Mouse (Mus musculus) G1E (cell line): ENCODE results near the gene Smim24.

ENCODE experiments used
- CTCF ChIP-seq: IDR thresholded peaks from 2 replicates; pipeline ENCODE4 v1.5.1; 2012; ENCODE audit warnings: low read depth, low read length, inconsistent platforms, mixed read lengths
- GATA1 ChIP-seq: IDR thresholded peaks from 2 replicates; pipeline ENCODE4 v1.6.1; 2012; ENCODE audit warnings: borderline replicate concordance, low read length, inconsistent platforms, mixed read lengths
- TAL1 ChIP-seq: conservative IDR thresholded peaks from 2 replicates; pipeline ENCODE4 v1.6.1; 2012; ENCODE audit warnings: low read depth, low read length, inconsistent platforms, mixed read lengths

DNA sequence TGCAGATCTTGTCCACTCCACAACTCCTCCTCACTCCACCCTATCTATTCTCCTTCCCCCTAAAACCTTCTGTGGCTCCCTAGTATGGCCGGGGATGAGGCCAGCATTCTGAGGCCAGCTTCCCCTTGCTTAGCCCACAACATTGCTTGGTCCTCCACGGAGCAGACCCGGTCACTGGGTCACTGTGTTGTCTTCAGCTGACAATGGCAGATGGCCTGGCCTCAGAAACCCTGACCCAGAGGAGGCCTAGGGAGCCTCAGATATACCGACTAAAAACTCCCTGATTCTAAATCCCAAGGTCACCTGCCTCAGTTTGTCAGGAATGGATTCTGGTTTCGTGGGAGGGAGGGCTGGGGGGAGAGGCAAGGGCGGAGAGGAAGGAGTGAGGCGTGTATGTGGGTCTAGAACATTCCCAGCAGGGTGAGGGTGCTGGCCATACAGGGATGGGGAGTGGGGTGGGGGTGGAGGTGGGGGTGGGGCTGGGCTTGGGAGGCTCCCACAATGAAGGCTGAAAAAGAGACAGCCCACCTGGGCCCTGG is 9.4 kb downstream of the Smim24 start:
- TF ChIP-seq CTCF (no peak), GATA1 (no peak), TAL1 (no peak)
